Mouse (Mus musculus) skeletal muscle tissue, postnatal 0 days (tissue): ENCODE results near the gene Psapl1. TPM values are rescaled to one million over a fixed set of nuclear protein-coding genes. Genes with fewer than 3 reads are reported as not detected.

Experiments used
- polyA plus RNA-seq: library from polyadenylated mRNA; unstranded; fragments of >200 nt; fragmentation: Nextera tagmentation; extraction: Ambion mirVana; gene quantifications from 2 replicates; pipeline ENCODE4 v1.2.1, GENCODE M21; 2015

Psapl1 gene
- polyA plus RNA-seq: 0.10 and 8.0 TPM in 2 replicates

GRCm38 (mm10) chr5:36203916-36204315 lies at the start of gene Psapl1:
Psapl1 (plus strand) TSS chr5:36204021.

Other genes starting within 250 kb of the Psapl1 start
- gene Sorcs2, start 194.1 kb downstream of the Psapl1 start, polyA plus RNA-seq: 11.7 and 13.6 TPM in 2 replicates